Mouse (Mus musculus) CH12.LX (cell line): ENCODE results near the gene Bmp7. TPM values are rescaled to one million over a fixed set of nuclear protein-coding genes. Genes with fewer than 3 reads are reported as not detected.

Experiments used
- DNase-seq: peaks from one replicate; pipeline ENCODE4 v3.0.0-alpha.2; 2013; ENCODE audit errors: extremely low read depth
- H3K27ac ChIP-seq: 2 replicates; pipeline ENCODE4 v1.5.1; 2012; ENCODE audit warnings: low read depth, mild to moderate bottlenecking, control low read depth, moderate library complexity; ENCODE audit not compliant: insufficient read depth
- H3K27me3 ChIP-seq: replicated peaks from 2 replicates; pipeline ENCODE3; 2012; ENCODE audit warnings: inconsistent platforms
- H3K36me3 ChIP-seq, 2 experiments: replicated peaks in 1 of 2; 2 replicates each; pipeline versions ENCODE3 to v1.6.1; 2012; ENCODE audit warnings: inconsistent platforms in 1 of 2, low read length in 1 of 2, mild to moderate bottlenecking in 1 of 2, mixed read lengths in 1 of 2, moderate library complexity in 1 of 2; ENCODE audit not compliant: control insufficient read depth in 1 of 2, insufficient read depth in 1 of 2
- H3K4me1 ChIP-seq, 2 experiments: 2 replicates each; pipeline ENCODE4 v1.6.1; 2012; ENCODE audit warnings: inconsistent platforms in 1 of 2, moderate library complexity in 1 of 2; ENCODE audit not compliant: insufficient read depth in 2 of 2, control insufficient read depth in 1 of 2
- H3K4me2 ChIP-seq: 2 replicates; pipeline ENCODE4 v1.6.1; 2012; ENCODE audit warnings: low read depth, mild to moderate bottlenecking, control low read depth; ENCODE audit not compliant: poor library complexity, insufficient read depth, severe bottlenecking
- H3K4me3 ChIP-seq, 3 experiments: fragments of 150-350 bp in 1 of 3; sonication (generic) in 1 of 3; replicated peaks in 1 of 3; 2 replicates each; pipeline versions ENCODE3 to v1.5.1; 2011 to 2012; ENCODE audit warnings: low read depth in 2 of 3, low read length in 2 of 3, mild to moderate bottlenecking in 2 of 3, moderate library complexity in 2 of 3, control low read depth in 1 of 3, improper control_type of control experiment in 1 of 3, inconsistent platforms in 1 of 3, mixed read lengths in 1 of 3; ENCODE audit not compliant: poor library complexity in 1 of 3
- H3K79me2 ChIP-seq: replicated peaks from 2 replicates; pipeline ENCODE4 v1.6.1; 2012; ENCODE audit warnings: mild to moderate bottlenecking, moderate library complexity; ENCODE audit not compliant: control insufficient read depth, poor library complexity, insufficient read depth, severe bottlenecking; ENCODE audit errors: extremely low read depth
- H3K9ac ChIP-seq: 2 replicates; pipeline ENCODE4 v1.6.1; 2012; ENCODE audit warnings: low read depth, mild to moderate bottlenecking, control low read depth, moderate library complexity; ENCODE audit not compliant: insufficient read depth
- H3K9me3 ChIP-seq: replicated peaks from 2 replicates; pipeline ENCODE3; 2012; ENCODE audit warnings: low read length, inconsistent platforms, mixed read lengths
- E2F4 ChIP-seq: IDR thresholded peaks from 2 replicates; pipeline ENCODE4 v1.6.1; 2011; ENCODE audit warnings: low read depth, low read length, improper control_type of control experiment; ENCODE audit not compliant: insufficient replicate concordance
- ELF1 ChIP-seq: IDR thresholded peaks from 2 replicates; pipeline ENCODE4 v1.6.1; 2014; ENCODE audit warnings: low read depth, mild to moderate bottlenecking, inconsistent platforms, low read length, improper control_type of control experiment
- GABPA ChIP-seq: IDR thresholded peaks from 2 replicates; pipeline ENCODE4 v1.6.1; 2012; ENCODE audit warnings: low read depth, low read length, improper control_type of control experiment, inconsistent platforms; ENCODE audit not compliant: insufficient replicate concordance
- HCFC1 ChIP-seq: IDR thresholded peaks from 2 replicates; pipeline ENCODE4 v1.6.1; 2012; ENCODE audit warnings: low read depth, mild to moderate bottlenecking, inconsistent platforms, low read length, improper control_type of control experiment
- JUN ChIP-seq: IDR thresholded peaks from 2 replicates; pipeline ENCODE4 v1.6.1; 2011; ENCODE audit warnings: low read depth, mild to moderate bottlenecking, low read length, improper control_type of control experiment, moderate library complexity; ENCODE audit not compliant: insufficient read depth
- JUND ChIP-seq: conservative IDR thresholded peaks from 2 replicates; pipeline ENCODE4 v1.6.1; 2011; ENCODE audit warnings: low read depth, low read length, improper control_type of control experiment
- KAT2A ChIP-seq: IDR thresholded peaks from 2 replicates; pipeline ENCODE4 v1.6.1; 2012; ENCODE audit warnings: low read length, improper control_type of control experiment, inconsistent platforms; ENCODE audit not compliant: insufficient replicate concordance
- MAX ChIP-seq: IDR thresholded peaks from 2 replicates; pipeline ENCODE4 v1.6.1; 2011; ENCODE audit warnings: low read length, improper control_type of control experiment
- MEF2A ChIP-seq: IDR thresholded peaks from 2 replicates; pipeline ENCODE4 v1.6.1; 2014; ENCODE audit warnings: low read depth, mild to moderate bottlenecking, inconsistent platforms, low read length, improper control_type of control experiment, borderline replicate concordance
- NRF1 ChIP-seq: IDR thresholded peaks from 2 replicates; pipeline ENCODE4 v1.6.1; 2014; ENCODE audit warnings: low read depth, mild to moderate bottlenecking, inconsistent platforms, low read length, improper control_type of control experiment, moderate library complexity
- PAX5 ChIP-seq: IDR thresholded peaks from 2 replicates; pipeline ENCODE4 v1.6.1; 2012; ENCODE audit warnings: low read length, inconsistent platforms, mixed read lengths
- POLR2A ChIP-seq: IDR thresholded peaks from 2 replicates; pipeline ENCODE4 v1.6.1; 2011; ENCODE audit warnings: low read depth, mild to moderate bottlenecking, improper control_type of control experiment, low read length
- RAD21 ChIP-seq: IDR thresholded peaks from 2 replicates; pipeline ENCODE4 v1.6.1; 2011; ENCODE audit warnings: low read depth, mild to moderate bottlenecking, low read length, improper control_type of control experiment, moderate library complexity
- RCOR1 ChIP-seq: conservative IDR thresholded peaks from 2 replicates; pipeline ENCODE4 v1.6.1; 2012; ENCODE audit warnings: low read depth, mild to moderate bottlenecking, inconsistent platforms, low read length, improper control_type of control experiment
- SIN3A ChIP-seq: IDR thresholded peaks from 2 replicates; pipeline ENCODE4 v1.6.1; 2012; ENCODE audit warnings: low read length, improper control_type of control experiment, inconsistent platforms
- TCF12 ChIP-seq: IDR thresholded peaks from 2 replicates; pipeline ENCODE4 v1.6.1; 2014; ENCODE audit warnings: low read depth, mild to moderate bottlenecking, inconsistent platforms, low read length, improper control_type of control experiment
- USF1 ChIP-seq: IDR thresholded peaks from 2 replicates; pipeline ENCODE4 v1.6.1; 2014; ENCODE audit warnings: low read depth, mild to moderate bottlenecking, inconsistent platforms, low read length, improper control_type of control experiment
- ZC3H11A ChIP-seq: IDR thresholded peaks from 2 replicates; pipeline ENCODE4 v1.6.1; 2012; ENCODE audit warnings: low read depth, mild to moderate bottlenecking, inconsistent platforms, low read length, improper control_type of control experiment
- ZNF384 ChIP-seq: IDR thresholded peaks from 2 replicates; pipeline ENCODE4 v1.6.1; 2012; ENCODE audit warnings: low read depth, low read length, improper control_type of control experiment, inconsistent platforms
- dilution Hi-C: fragments of 300-500 bp; cut with MboI; formaldehyde crosslinking; loops from 2 replicates; pipeline ENCODE4 v1.14.3; 2020; ENCODE audit warnings: low sequenced_read_pairs; ENCODE audit not compliant: extremely low pct_unique_long_range_greater_than_20kb, extremely low pct_ligation_motif_present
- in situ Hi-C: fragments of 300-500 bp; cut with MboI; formaldehyde crosslinking; loops from 3 replicates; pipeline ENCODE4 v1.14.3; 2019; ENCODE audit warnings: low sequenced_read_pairs, low pct_ligation_motif_present, low pct_unique_long_range_greater_than_20kb, mixed read lengths
- polyA plus RNA-seq: library from polyadenylated mRNA; unstranded; fragments of >175 nt; gene quantifications from 2 replicates; pipeline ENCODE4 v1.2.1, GENCODE M21; 2012; ENCODE audit warnings: low read depth; ENCODE audit not compliant: insufficient read length
- total RNA-seq, 2 experiments: library from RNA; depleted of rRNA; stranded (reverse); fragments of 300-350 nt in 1 of 2; fragments of >200 nt in 1 of 2; gene quantifications; 2 replicates each; pipeline ENCODE4 v1.2.3; 2012 to 2014

Gene Bmp7
- total and polyA plus RNA-seq, 3 experiments: 0.16 to 0.51 (median 0.47) TPM

DNA sequence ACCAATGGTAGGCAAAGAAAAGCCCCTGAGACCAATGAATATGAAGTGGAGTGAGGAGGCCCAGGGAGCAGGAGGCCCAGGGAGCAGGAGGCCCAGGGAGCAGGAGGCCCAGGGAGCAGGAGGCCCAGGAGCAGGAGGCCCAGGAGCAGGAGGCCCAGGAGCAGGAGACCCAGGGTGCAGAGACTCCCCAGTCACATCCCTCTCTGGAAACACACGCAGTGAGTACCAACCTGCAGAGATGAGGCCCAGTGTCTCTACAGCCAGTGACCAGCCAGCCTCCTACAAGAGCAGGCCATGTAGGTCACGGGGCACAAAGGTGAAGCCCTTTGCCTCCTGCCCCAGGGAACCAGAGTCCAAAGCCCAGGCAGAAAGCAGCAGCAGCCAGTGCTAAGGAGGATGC lies 83.6 kb downstream of the Bmp7 start:
- Histone ChIP-seq H3K4me2 (no peak overlapping the region), H3K4me3 (no peak overlapping the region), H3K9me3 (peaks cover 10% of the 10 kb centered on the region)
- TF ChIP-seq ELF1 (no peak), JUN (no peak), MEF2A (no peak), ZC3H11A (no peak), PAX5 (no peak), NRF1 (no peak), ZNF384 (no peak), KAT2A (no peak)
- TF ChIP-seq, all 38 proteins: peak for 0
- DNase-seq: no peak
- Histone ChIP-seq H3K79me2 (no peaks in the 10 kb centered on the region), H3K36me3 (no peaks in the 10 kb centered on the region), H3K27ac (no peak overlapping the region), H3K4me1 (no peaks in the 10 kb centered on the region), H3K27me3 (peaks cover 39% of the 10 kb centered on the region), H3K9ac (no peak overlapping the region)
- in situ Hi-C loops (no loop called here), dilution Hi-C loops (no loop called here)

DNA sequence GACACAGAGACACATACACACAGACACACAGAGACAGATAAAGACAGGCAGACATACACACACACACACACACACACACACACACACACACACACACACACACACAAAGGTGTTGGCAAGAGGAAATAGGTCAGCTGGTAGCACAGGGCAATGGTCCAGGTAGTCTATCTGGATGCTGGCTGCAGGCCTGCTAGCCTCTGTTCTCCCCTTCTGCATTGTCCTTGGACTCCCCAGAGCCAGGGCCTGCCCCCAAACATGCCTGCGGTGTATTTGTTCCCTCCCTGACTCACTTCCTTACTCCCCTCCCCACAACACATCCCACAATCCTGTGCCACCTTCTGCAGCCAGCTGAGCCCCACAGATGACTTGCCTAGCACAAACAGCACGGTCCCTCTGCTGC lies 86.0 kb downstream of the Bmp7 start:
- Histone ChIP-seq H3K4me1 (no peaks in the 10 kb centered on the region), H3K4me3 (no peak overlapping the region), H3K9ac (no peak overlapping the region), H3K36me3 (no peaks in the 10 kb centered on the region), H3K79me2 (no peaks in the 10 kb centered on the region), H3K9me3 (peaks cover 8% of the 10 kb centered on the region), H3K27me3 (peaks cover 60% of the 10 kb centered on the region), H3K4me2 (no peak overlapping the region), H3K27ac (no peak overlapping the region)
- no peak for DNase-seq
- dilution Hi-C loops (no loop called here), in situ Hi-C loops (no loop called here)
- TF ChIP-seq TCF12: no peak
- TF ChIP-seq RCOR1: no peak
- TF ChIP-seq MAX: no peak
- no peak for TF ChIP-seq USF1
- TF ChIP-seq ZNF384: no peak
- TF ChIP-seq E2F4: no peak
- no peak for TF ChIP-seq POLR2A
- TF ChIP-seq RAD21: no peak
- no peak for TF ChIP-seq JUN
- TF ChIP-seq SIN3A: no peak
- TF ChIP-seq PAX5: no peak
- TF ChIP-seq HCFC1: no peak
- TF ChIP-seq JUND: no peak
- no peak for TF ChIP-seq GABPA
